Mouse (Mus musculus): Measurements from ENCODE around the gene Gabrr3. TPM values are rescaled to one million over a fixed set of nuclear protein-coding genes. Genes with fewer than 3 reads are reported as not detected.

Gene Gabrr3
- 0.07 and 0.11 TPM in 2 replicates for polyA plus RNA-seq (2012; rRNA removed)

GRCm38 (mm10) chr16:59407032-59407431 lies at the start of gene Gabrr3:
TSS of gene Gabrr3 (plus strand) at chr16:59407332.
- DNase-seq (ENCODE audit: low read depth): no peak
- no peak for TF ChIP-seq CTCF (IDR thresholded peaks at IDR 0.05; ENCODE audit: borderline replicate concordance, extremely low read depth, insufficient read depth, insufficient read length)
- TF ChIP-seq POLR2A (IDR thresholded peaks at IDR 0.05; ENCODE audit: borderline replicate concordance, extremely low read depth, insufficient read depth, insufficient read length, poor library complexity, severe bottlenecking): no peak

GRCm38 (mm10) chr16:59363893-59364292 lies 43.2 kb upstream of the Gabrr3 start, which contains the start of gene Olfr209:
TSS of gene Olfr209 (minus strand) at chr16:59363993.
- no peak for TF ChIP-seq POLR2A (IDR thresholded peaks at IDR 0.05; ENCODE audit: borderline replicate concordance, extremely low read depth, insufficient read depth, insufficient read length, poor library complexity, severe bottlenecking)
- TF ChIP-seq CTCF (IDR thresholded peaks at IDR 0.05; ENCODE audit: borderline replicate concordance, extremely low read depth, insufficient read depth, insufficient read length): no peak
- no peak for DNase-seq (ENCODE audit: low read depth)

- TF ChIP-seq CTCF (IDR thresholded peaks at IDR 0.05; ENCODE audit: borderline replicate concordance, extremely low read depth, insufficient read depth, insufficient read length): no peak
- no peak for TF ChIP-seq POLR2A (IDR thresholded peaks at IDR 0.05; ENCODE audit: borderline replicate concordance, extremely low read depth, insufficient read depth, insufficient read length, poor library complexity, severe bottlenecking)
- peak; percentile 55 for DNase-seq (ENCODE audit: low read depth)
Measured at GRCm38 (mm10) chr16:59393300-59393699, 13.8 kb upstream of the Gabrr3 start.

GRCm38 (mm10) chr16:59401102-59401501 lies 6.0 kb upstream of the Gabrr3 start:
- TF ChIP-seq CTCF (IDR thresholded peaks at IDR 0.05; ENCODE audit: borderline replicate concordance, extremely low read depth, insufficient read depth, insufficient read length) (peak; percentile 30; the same call in 1 of the 2 replicates), POLR2A (IDR thresholded peaks at IDR 0.05; ENCODE audit: borderline replicate concordance, extremely low read depth, insufficient read depth, insufficient read length, poor library complexity, severe bottlenecking) (no peak)

GRCm38 (mm10) chr16:59401985-59402384 lies 5.1 kb upstream of the Gabrr3 start:
- TF ChIP-seq POLR2A (IDR thresholded peaks at IDR 0.05; ENCODE audit: borderline replicate concordance, extremely low read depth, insufficient read depth, insufficient read length, poor library complexity, severe bottlenecking) (no peak), CTCF (IDR thresholded peaks at IDR 0.05; ENCODE audit: borderline replicate concordance, extremely low read depth, insufficient read depth, insufficient read length) (no peak)
- DNase-seq (ENCODE audit: low read depth): no peak

More at GRCm38 (mm10) chr16:59401102-59401501, 6.0 kb upstream of the Gabrr3 start:
- DNase-seq (ENCODE audit: low read depth): no peak

GRCm38 (mm10) chr16:59403684-59404083 lies 3.4 kb upstream of the Gabrr3 start:
- peak; percentile 73; the same call in 1 of the 2 replicates for TF ChIP-seq CTCF (IDR thresholded peaks at IDR 0.05; ENCODE audit: borderline replicate concordance, extremely low read depth, insufficient read depth, insufficient read length)
- TF ChIP-seq POLR2A (IDR thresholded peaks at IDR 0.05; ENCODE audit: borderline replicate concordance, extremely low read depth, insufficient read depth, insufficient read length, poor library complexity, severe bottlenecking): no peak

GRCm38 (mm10) chr16:59404798-59405197 lies 2.3 kb upstream of the Gabrr3 start:
- no peak for DNase-seq (ENCODE audit: low read depth)
- TF ChIP-seq CTCF (IDR thresholded peaks at IDR 0.05; ENCODE audit: borderline replicate concordance, extremely low read depth, insufficient read depth, insufficient read length): no peak

More at GRCm38 (mm10) chr16:59403684-59404083, 3.4 kb upstream of the Gabrr3 start:
- peak; percentile 83 for DNase-seq (ENCODE audit: low read depth)

- TF ChIP-seq CTCF (IDR thresholded peaks at IDR 0.05; ENCODE audit: borderline replicate concordance, extremely low read depth, insufficient read depth, insufficient read length) (no peak), POLR2A (IDR thresholded peaks at IDR 0.05; ENCODE audit: borderline replicate concordance, extremely low read depth, insufficient read depth, insufficient read length, poor library complexity, severe bottlenecking) (no peak)
- peak; percentile 76 for DNase-seq (ENCODE audit: low read depth)
Measured at GRCm38 (mm10) chr16:59409341-59409748, 2.2 kb downstream of the Gabrr3 start.

GRCm38 (mm10) chr16:59409800-59410199 lies 2.7 kb downstream of the Gabrr3 start:
- DNase-seq (ENCODE audit: low read depth): peak; percentile 36
- TF ChIP-seq CTCF (IDR thresholded peaks at IDR 0.05; ENCODE audit: borderline replicate concordance, extremely low read depth, insufficient read depth, insufficient read length): no peak
- TF ChIP-seq POLR2A (IDR thresholded peaks at IDR 0.05; ENCODE audit: borderline replicate concordance, extremely low read depth, insufficient read depth, insufficient read length, poor library complexity, severe bottlenecking): no peak

GRCm38 (mm10) chr16:59413475-59413874 lies 6.3 kb downstream of the Gabrr3 start:
- TF ChIP-seq POLR2A (IDR thresholded peaks at IDR 0.05; ENCODE audit: borderline replicate concordance, extremely low read depth, insufficient read depth, insufficient read length, poor library complexity, severe bottlenecking): no peak
- peak; percentile 31 for DNase-seq (ENCODE audit: low read depth)

- TF ChIP-seq CTCF (IDR thresholded peaks at IDR 0.05; ENCODE audit: borderline replicate concordance, extremely low read depth, insufficient read depth, insufficient read length) (no peak), POLR2A (IDR thresholded peaks at IDR 0.05; ENCODE audit: borderline replicate concordance, extremely low read depth, insufficient read depth, insufficient read length, poor library complexity, severe bottlenecking) (no peak)
Measured at GRCm38 (mm10) chr16:59420237-59420866, 13.2 kb downstream of the Gabrr3 start.

GRCm38 (mm10) chr16:59420867-59421251 lies 13.7 kb downstream of the Gabrr3 start:
- DNase-seq (ENCODE audit: low read depth): peak; percentile 94
- TF ChIP-seq POLR2A (IDR thresholded peaks at IDR 0.05; ENCODE audit: borderline replicate concordance, extremely low read depth, insufficient read depth, insufficient read length, poor library complexity, severe bottlenecking) (no peak), CTCF (IDR thresholded peaks at IDR 0.05; ENCODE audit: borderline replicate concordance, extremely low read depth, insufficient read depth, insufficient read length) (peak; percentile 80; the same call in 1 of the 2 replicates)

More at GRCm38 (mm10) chr16:59420237-59420866, 13.2 kb downstream of the Gabrr3 start:
- DNase-seq (ENCODE audit: low read depth): no peak
